Mouse (Mus musculus) layer of hippocampus, adult 11-12 months (tissue): ENCODE data around the gene Fkrp.

Experiments used
- DNase-seq: peaks from one replicate; pipeline ENCODE4 v3.0.0; 2022; ENCODE audit warnings: low spot score

Fkrp gene

GRCm38 (mm10) chr7:16792316-16792715 lies 24.2 kb downstream of the Fkrp start:
- no peak for DNase-seq

- no peak for DNase-seq
These were observed 30.9 kb downstream of the Fkrp start for GRCm38 (mm10) chr7:16785541-16786083.

GRCm38 (mm10) chr7:16784498-16784976 lies 32.0 kb downstream of the Fkrp start:
- no peak for DNase-seq

DNA sequence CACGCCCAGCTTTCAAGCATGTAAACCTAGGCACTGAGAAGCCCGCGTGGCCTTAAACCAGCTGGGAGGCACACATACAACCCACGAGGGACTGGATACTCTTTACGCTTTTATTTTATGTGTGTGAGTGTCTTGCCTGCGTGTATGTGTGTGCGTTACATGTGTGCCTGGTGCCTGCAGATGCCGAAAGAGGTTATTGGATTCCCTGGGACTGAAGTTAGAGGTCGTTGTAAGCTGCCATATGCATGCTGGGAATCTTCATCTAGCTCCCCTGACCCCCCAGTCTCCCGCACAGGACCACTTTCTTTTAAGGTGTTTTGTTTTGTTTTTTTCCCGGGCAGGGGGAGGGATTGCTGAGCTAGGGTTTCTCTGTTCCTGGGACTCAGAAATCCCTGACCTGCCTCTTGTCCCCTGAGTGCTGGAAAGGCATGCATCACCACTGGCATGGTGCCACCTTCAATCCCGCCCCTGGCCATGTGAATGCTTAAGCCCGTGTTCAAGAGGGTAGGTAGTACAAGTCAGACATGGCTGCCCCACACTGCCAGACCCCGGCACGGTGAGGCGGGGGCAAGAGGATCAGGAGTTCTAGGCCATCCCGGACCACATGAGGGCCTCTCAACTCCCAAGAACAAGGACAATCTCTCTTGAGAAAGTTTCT lies 32.6 kb downstream of the Fkrp start:
- DNase-seq = no peak

DNA sequence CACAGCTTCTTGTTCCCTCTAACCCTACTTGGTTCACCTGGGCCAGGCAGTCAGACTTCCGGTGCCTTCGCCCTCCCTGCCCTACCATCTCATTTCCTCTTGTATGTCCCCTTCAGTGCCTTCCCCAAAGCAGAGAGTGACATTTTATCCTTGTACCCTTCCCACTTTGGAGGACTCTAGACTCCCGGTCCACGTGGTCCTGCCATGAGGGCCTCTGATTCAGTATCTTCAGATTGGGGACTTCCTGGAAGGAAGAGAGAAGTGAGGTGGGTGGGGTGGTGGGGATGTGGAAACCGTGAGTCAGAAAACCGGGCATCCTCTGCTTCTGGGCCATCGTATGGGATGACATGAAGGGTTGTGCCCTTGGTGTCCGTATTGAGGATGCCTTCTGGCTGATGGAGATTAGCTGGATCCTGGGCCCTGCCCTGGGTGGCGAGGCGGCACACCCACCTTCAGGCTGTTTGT lies 33.3 kb downstream of the Fkrp start:
- DNase-seq = no peak

DNA sequence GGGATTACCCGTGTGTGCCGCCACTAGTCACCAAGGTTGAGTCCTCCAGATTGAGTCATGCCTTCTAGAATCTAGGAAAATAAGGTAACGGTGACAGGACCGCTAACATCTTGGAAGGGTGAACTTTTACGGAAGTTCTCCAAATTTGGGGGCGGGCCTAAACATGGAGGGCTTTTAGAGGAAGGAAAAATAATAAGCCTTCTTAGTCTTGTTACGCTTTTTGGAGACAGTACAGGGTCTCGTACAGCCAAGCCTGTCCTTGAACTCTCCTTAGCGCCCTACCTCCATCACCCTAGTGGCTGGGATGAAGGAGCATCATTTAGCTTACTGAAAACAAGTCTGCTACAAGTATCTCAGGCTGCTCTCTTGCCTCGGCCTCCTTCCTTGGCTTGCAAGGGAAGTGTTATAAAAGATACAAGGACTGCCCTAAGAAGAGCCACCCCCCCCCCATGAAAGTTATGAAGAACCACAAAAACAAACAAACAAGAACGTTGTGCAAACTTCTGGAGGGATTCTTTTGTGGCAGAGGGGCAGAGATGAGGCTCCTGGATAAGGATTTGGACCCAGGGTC lies 33.9 kb downstream of the Fkrp start:
- DNase-seq = no peak

DNA sequence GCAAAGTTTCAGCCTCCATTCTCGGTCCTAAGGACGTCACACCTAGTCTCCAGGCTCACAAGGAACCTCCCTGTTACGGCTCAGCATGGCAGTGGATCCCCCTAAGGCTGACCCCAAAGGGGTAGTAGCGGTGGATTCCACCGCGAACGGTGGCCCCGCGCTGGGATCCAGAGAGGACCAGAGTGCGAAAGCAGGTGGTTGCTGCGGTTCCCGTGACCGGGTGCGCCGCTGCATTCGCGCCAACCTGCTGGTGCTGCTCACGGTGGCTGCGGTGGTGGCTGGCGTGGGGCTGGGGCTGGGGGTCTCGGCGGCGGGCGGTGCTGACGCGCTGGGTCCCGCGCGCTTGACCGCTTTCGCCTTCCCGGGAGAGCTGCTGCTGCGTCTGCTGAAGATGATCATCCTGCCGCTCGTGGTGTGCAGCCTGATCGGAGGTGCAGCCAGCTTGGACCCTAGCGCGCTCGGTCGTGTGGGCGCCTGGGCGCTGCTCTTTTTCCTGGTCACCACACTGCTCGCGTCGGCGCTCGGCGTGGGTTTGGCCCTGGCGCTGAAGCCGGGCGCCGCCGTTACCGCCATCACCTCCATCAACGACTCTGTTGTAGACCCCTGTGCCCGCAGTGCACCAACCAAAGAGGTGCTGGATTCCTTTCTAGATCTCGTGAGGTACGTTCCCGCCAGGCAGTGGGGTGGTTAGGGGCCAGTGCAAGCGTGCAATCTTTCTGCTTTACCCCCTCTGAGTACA lies 34.5 kb downstream of the Fkrp start:
- no peak for DNase-seq

- no peak for DNase-seq
These were observed 35.0 kb downstream of the Fkrp start for GRCm38 (mm10) chr7:16781555-16781815.

DNA sequence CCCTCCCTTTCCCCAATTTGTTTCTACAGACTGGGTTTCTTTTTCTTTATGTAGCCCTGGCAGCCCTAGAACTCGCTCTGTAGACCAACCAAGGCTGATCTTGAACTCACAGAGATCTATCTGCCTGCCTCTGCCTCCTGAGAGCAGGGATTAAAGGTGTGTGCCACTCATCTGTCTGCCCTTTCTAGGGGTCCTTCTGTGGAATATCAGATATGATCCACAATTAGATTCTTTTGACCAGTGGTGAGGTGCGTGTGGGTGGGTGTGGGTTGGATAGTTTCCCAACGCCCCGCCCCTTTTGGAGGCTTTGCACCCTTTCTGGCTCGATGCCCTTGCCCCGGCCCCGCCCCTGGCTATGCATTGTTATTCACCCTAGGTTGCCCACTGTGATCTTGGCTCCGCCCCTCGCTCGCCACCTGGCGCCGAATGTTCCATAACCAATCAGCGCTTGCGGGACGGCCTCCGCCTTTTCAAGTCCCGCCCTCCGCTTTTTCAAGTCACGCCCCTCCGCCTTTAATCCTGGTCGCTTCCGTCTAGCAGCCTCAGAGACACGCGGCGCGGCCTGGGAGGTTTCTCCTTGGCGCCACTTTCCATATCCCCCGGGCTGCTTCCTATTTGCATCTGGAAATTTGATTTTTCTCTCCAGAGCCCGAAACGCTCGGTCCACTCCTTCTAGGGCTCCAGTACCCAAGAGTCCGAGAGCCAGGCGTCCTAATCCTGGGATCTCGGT lies 35.5 kb downstream of the Fkrp start, which contains the start of gene Slc1a5:
TSS of gene Slc1a5 (plus strand) at position 516 of the 730 bp plus-strand sequence.
- DNase-seq = peak; percentile 84

DNA sequence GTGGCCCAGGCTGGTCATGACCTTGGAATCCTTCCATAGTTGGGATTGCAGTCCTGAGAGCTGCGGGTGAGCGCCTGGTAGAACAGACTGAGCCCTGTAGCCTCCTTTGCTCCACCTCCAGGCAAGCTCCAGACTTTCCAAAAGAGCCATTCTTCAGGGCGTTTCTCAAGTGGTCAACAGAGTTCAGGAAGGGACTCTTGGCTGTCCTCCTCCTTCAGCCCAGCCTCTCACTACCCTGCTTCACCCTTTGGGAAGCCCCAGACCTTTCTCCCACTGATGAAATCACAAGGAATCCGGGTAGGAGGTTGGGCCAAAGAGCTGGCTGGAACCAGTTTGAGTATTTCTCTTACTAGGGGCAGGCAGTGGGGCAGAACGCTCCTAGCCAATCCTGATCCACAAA lies 36.5 kb downstream of the Fkrp start:
- no peak for DNase-seq

GRCm38 (mm10) chr7:16775888-16776287 lies 40.6 kb downstream of the Fkrp start:
- no peak for DNase-seq

- no peak for DNase-seq
These were observed 50.1 kb downstream of the Fkrp start for GRCm38 (mm10) chr7:16766443-16766842.

DNA sequence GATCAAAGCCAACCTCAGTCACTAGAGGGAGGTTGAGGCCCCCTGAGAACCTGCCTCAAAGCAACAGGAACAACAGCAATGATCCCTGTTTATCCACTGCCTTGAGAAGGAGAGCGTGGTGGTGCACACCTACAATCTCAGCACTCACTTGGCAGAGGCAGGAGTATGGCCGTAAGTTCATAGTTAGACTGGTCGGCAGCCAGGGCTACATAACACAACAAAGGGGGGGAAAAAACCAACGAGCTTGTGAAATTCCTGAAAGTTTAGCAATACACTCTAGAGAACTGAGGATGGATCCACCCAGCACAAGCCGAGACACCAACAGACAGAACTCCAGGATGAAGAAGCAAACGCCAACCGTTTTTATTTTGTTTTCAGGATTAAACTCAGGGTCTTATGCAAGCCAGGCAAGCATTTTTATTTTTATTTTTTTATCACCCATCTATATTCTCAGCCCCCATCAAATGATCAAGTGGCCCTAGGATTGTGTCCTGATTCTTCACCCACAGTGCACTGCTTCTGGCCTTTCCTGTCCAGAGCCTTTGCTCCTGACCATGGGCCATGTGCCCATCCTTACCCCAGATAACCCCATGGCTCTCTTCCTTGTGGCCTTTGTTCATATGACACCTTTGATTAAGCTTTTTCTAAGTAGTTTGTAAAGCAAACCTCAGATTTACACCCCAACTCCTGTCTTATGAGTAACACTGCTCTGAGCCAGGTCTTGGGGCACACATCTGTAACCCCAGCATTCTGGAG lies 52.9 kb downstream of the Fkrp start:
- no peak for DNase-seq

DNA sequence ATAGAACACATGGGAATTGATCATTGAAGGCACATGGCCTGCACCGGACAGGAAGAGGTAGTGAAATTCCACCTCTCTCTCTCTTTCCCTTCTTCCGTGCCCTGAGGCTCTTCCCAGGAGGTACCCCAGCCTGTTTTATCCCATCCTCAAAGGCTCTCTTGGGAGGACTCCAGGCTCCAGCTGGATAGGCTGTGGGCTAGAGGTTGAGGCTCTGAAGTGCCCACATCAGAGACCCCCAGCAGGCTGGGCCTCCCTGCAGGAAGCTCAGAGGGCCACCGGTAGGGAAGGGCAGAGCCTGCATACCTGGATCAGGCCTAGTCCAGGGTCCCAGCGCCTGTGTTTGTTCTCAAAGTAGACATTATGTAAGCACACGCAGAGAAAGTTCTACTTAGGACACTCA lies 54.9 kb downstream of the Fkrp start:
- no peak for DNase-seq

DNA sequence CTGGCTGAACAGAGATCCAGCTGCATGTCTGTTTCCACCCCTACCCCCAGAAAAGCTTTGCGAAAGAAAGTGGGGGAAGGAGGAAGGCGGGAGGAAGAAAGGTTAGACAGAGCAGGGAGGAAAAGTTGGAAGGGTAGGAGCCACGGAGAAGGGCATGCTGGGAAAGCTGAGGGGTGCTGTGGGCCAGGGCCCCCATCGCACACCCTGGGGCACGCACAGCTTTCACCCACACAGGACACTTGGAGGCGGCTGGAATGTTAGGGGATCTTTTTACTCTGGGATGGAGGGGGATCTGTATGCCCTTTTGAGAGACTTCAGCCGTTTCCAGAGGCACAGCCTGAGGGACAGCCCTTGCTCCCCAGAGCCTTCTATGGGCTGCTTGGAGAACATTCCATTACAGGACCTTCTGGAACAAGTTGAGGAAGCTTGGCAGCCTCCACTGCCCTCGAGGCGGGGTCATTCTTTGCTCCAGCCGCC lies 55.5 kb downstream of the Fkrp start:
- DNase-seq = no peak

- DNase-seq = no peak
These were observed 56.2 kb downstream of the Fkrp start for GRCm38 (mm10) chr7:16760292-16760691.
